Mouse (Mus musculus) CH12.LX (cell line): ENCODE measurements at regions not wholly inside any gene's neighbourhood (a gene's known extent, or its start where the extent isn't known, plus 50 kb on each side); places are given as distances from the start of the nearest gene placed in this dataset.

ENCODE experiments used
- DNase-seq: peaks from one replicate; pipeline ENCODE4 v3.0.0-alpha.2; 2013; ENCODE audit errors: extremely low read depth
- H3K27ac ChIP-seq: 2 replicates; pipeline ENCODE4 v1.5.1; 2012; ENCODE audit warnings: low read depth, mild to moderate bottlenecking, control low read depth, moderate library complexity; ENCODE audit not compliant: insufficient read depth
- H3K27me3 ChIP-seq: replicated peaks from 2 replicates; pipeline ENCODE3; 2012; ENCODE audit warnings: inconsistent platforms
- H3K36me3 ChIP-seq, 2 experiments: replicated peaks in 1 of 2; 2 replicates each; pipeline versions ENCODE3 to v1.6.1; 2012; ENCODE audit warnings: inconsistent platforms in 1 of 2, low read length in 1 of 2, mild to moderate bottlenecking in 1 of 2, mixed read lengths in 1 of 2, moderate library complexity in 1 of 2; ENCODE audit not compliant: control insufficient read depth in 1 of 2, insufficient read depth in 1 of 2
- H3K4me1 ChIP-seq, 2 experiments: 2 replicates each; pipeline ENCODE4 v1.6.1; 2012; ENCODE audit warnings: inconsistent platforms in 1 of 2, moderate library complexity in 1 of 2; ENCODE audit not compliant: insufficient read depth in 2 of 2, control insufficient read depth in 1 of 2
- H3K4me2 ChIP-seq: 2 replicates; pipeline ENCODE4 v1.6.1; 2012; ENCODE audit warnings: low read depth, mild to moderate bottlenecking, control low read depth; ENCODE audit not compliant: poor library complexity, insufficient read depth, severe bottlenecking
- H3K4me3 ChIP-seq, 3 experiments: fragments of 150-350 bp in 1 of 3; sonication (generic) in 1 of 3; replicated peaks in 1 of 3; 2 replicates each; pipeline versions ENCODE3 to v1.5.1; 2011 to 2012; ENCODE audit warnings: low read depth in 2 of 3, low read length in 2 of 3, mild to moderate bottlenecking in 2 of 3, moderate library complexity in 2 of 3, control low read depth in 1 of 3, improper control_type of control experiment in 1 of 3, inconsistent platforms in 1 of 3, mixed read lengths in 1 of 3; ENCODE audit not compliant: poor library complexity in 1 of 3
- H3K79me2 ChIP-seq: replicated peaks from 2 replicates; pipeline ENCODE4 v1.6.1; 2012; ENCODE audit warnings: mild to moderate bottlenecking, moderate library complexity; ENCODE audit not compliant: control insufficient read depth, poor library complexity, insufficient read depth, severe bottlenecking; ENCODE audit errors: extremely low read depth
- H3K9ac ChIP-seq: 2 replicates; pipeline ENCODE4 v1.6.1; 2012; ENCODE audit warnings: low read depth, mild to moderate bottlenecking, control low read depth, moderate library complexity; ENCODE audit not compliant: insufficient read depth
- H3K9me3 ChIP-seq: replicated peaks from 2 replicates; pipeline ENCODE3; 2012; ENCODE audit warnings: low read length, inconsistent platforms, mixed read lengths
- ELF1 ChIP-seq: IDR thresholded peaks from 2 replicates; pipeline ENCODE4 v1.6.1; 2014; ENCODE audit warnings: low read depth, mild to moderate bottlenecking, inconsistent platforms, low read length, improper control_type of control experiment
- ETS1 ChIP-seq: conservative IDR thresholded peaks from 2 replicates; pipeline ENCODE4 v1.6.1; 2012; ENCODE audit warnings: low read depth, mild to moderate bottlenecking, inconsistent platforms, low read length, improper control_type of control experiment, moderate library complexity
- HCFC1 ChIP-seq: IDR thresholded peaks from 2 replicates; pipeline ENCODE4 v1.6.1; 2012; ENCODE audit warnings: low read depth, mild to moderate bottlenecking, inconsistent platforms, low read length, improper control_type of control experiment
- MAFK ChIP-seq: IDR thresholded peaks from 2 replicates; pipeline ENCODE4 v1.6.1; 2011; ENCODE audit warnings: low read length, improper control_type of control experiment; ENCODE audit not compliant: insufficient replicate concordance
- MAX ChIP-seq: IDR thresholded peaks from 2 replicates; pipeline ENCODE4 v1.6.1; 2011; ENCODE audit warnings: low read length, improper control_type of control experiment
- MAZ ChIP-seq: IDR thresholded peaks from 2 replicates; pipeline ENCODE4 v1.6.1; 2012; ENCODE audit warnings: low read depth, mild to moderate bottlenecking, inconsistent platforms, low read length, improper control_type of control experiment, moderate library complexity
- MEF2A ChIP-seq: IDR thresholded peaks from 2 replicates; pipeline ENCODE4 v1.6.1; 2014; ENCODE audit warnings: low read depth, mild to moderate bottlenecking, inconsistent platforms, low read length, improper control_type of control experiment, borderline replicate concordance
- MXI1 ChIP-seq: IDR thresholded peaks from 2 replicates; pipeline ENCODE4 v1.6.1; 2011; ENCODE audit warnings: mild to moderate bottlenecking, low read depth, low read length, improper control_type of control experiment
- NELFE ChIP-seq: IDR thresholded peaks from 2 replicates; pipeline ENCODE4 v1.6.1; 2011; ENCODE audit warnings: low read depth, low read length, improper control_type of control experiment
- POLR2AphosphoS2 ChIP-seq: IDR thresholded peaks from 2 replicates; pipeline ENCODE4 v1.6.1; 2011; ENCODE audit warnings: low read depth, low read length, improper control_type of control experiment
- RCOR1 ChIP-seq: conservative IDR thresholded peaks from 2 replicates; pipeline ENCODE4 v1.6.1; 2012; ENCODE audit warnings: low read depth, mild to moderate bottlenecking, inconsistent platforms, low read length, improper control_type of control experiment
- SIN3A ChIP-seq: IDR thresholded peaks from 2 replicates; pipeline ENCODE4 v1.6.1; 2012; ENCODE audit warnings: low read length, improper control_type of control experiment, inconsistent platforms
- SMC3 ChIP-seq: IDR thresholded peaks from 2 replicates; pipeline ENCODE4 v1.6.1; 2011; ENCODE audit warnings: low read depth, low read length, improper control_type of control experiment
- TBP ChIP-seq: conservative IDR thresholded peaks from 2 replicates; pipeline ENCODE4 v1.6.1; 2011; ENCODE audit warnings: low read depth, low read length, improper control_type of control experiment
- USF1 ChIP-seq: IDR thresholded peaks from 2 replicates; pipeline ENCODE4 v1.6.1; 2014; ENCODE audit warnings: low read depth, mild to moderate bottlenecking, inconsistent platforms, low read length, improper control_type of control experiment
- ZC3H11A ChIP-seq: IDR thresholded peaks from 2 replicates; pipeline ENCODE4 v1.6.1; 2012; ENCODE audit warnings: low read depth, mild to moderate bottlenecking, inconsistent platforms, low read length, improper control_type of control experiment
- dilution Hi-C: fragments of 300-500 bp; cut with MboI; formaldehyde crosslinking; loops from 2 replicates; pipeline ENCODE4 v1.14.3; 2020; ENCODE audit warnings: low sequenced_read_pairs; ENCODE audit not compliant: extremely low pct_unique_long_range_greater_than_20kb, extremely low pct_ligation_motif_present
- in situ Hi-C: fragments of 300-500 bp; cut with MboI; formaldehyde crosslinking; loops from 3 replicates; pipeline ENCODE4 v1.14.3; 2019; ENCODE audit warnings: low sequenced_read_pairs, low pct_ligation_motif_present, low pct_unique_long_range_greater_than_20kb, mixed read lengths

DNA sequence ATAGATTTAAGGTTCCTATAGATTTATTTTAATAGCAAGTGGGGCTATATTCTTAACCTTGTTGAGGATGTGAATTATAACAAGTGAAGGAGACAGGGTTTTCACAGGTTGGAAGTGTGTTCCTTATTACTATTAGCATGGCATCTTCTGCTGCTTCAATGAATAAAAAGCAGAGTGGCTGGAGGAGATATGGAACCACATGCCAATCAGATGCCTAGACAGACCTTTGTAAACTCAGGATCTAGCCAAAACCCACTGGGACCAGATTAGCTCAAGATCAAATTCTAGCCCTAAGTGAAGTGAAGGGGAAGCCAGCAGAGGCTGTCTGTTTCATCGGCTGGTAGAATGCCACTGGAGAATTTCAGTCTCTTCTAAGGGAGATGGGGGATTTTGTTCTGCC lies 77.8 kb upstream of the Bmp2 start:
- Histone ChIP-seq H3K27me3 (no peaks in the 10 kb centered on the region), H3K9me3 (peaks cover 6% of the 10 kb centered on the region), H3K4me3 (no peak overlapping the region), H3K27ac (no peak overlapping the region), H3K9ac (no peak overlapping the region), H3K4me1 (no peaks in the 10 kb centered on the region; a peak in 1 of 4 replicates), H3K79me2 (no peaks in the 10 kb centered on the region), H3K36me3 (no peaks in the 10 kb centered on the region), H3K4me2 (no peak overlapping the region)
- dilution Hi-C loops = no loop called here
- no peak for DNase-seq
- in situ Hi-C loops = no loop called here
- no peak for TF ChIP-seq MAFK
- no peak for TF ChIP-seq HCFC1
- no peak for TF ChIP-seq MAX
- no peak for TF ChIP-seq ZC3H11A
- TF ChIP-seq TBP = no peak
- TF ChIP-seq ETS1 = no peak
- TF ChIP-seq MAZ = no peak
- no peak for TF ChIP-seq MEF2A
- no peak for TF ChIP-seq SIN3A
- TF ChIP-seq NELFE = no peak
- no peak for TF ChIP-seq MXI1
- TF ChIP-seq POLR2AphosphoS2 = no peak
- TF ChIP-seq USF1 = no peak

DNA sequence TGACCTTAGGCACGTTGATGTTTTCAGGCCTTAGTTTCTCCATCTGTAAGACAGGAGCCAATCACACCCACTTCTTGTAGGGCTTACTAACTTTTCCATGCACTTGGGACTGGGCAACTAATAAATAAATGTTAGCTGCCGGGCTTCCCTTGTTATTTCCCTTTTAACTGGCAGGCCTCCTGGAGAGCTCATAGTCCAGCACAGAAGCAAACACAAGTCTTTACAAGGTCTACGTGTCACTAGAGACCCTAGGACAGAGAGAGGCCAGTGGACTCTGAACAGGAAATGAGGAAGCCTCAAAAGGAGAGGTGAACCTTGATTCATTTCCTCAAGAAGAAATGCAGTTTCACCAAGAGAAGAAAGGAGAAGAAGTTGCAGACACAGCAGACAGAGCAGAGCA lies 71.1 kb upstream of the Bmp2 start:
- no peaks in the 10 kb centered on the region; a peak in 1 of 4 replicates for H3K4me1 ChIP-seq
- H3K79me2 ChIP-seq = no peaks in the 10 kb centered on the region
- no peak overlapping the region for H3K9ac ChIP-seq
- in situ Hi-C loops = no loop called here
- no peak for DNase-seq
- H3K4me3 ChIP-seq = no peak overlapping the region
- H3K36me3 ChIP-seq = no peaks in the 10 kb centered on the region
- dilution Hi-C loops = no loop called here
- no peak overlapping the region for H3K27ac ChIP-seq
- no peaks in the 10 kb centered on the region for H3K27me3 ChIP-seq
- no peak overlapping the region for H3K4me2 ChIP-seq
- peaks cover 20% of the 10 kb centered on the region for H3K9me3 ChIP-seq
- TF ChIP-seq ELF1 = no peak
- TF ChIP-seq, all 38 proteins: peak for 0

DNA sequence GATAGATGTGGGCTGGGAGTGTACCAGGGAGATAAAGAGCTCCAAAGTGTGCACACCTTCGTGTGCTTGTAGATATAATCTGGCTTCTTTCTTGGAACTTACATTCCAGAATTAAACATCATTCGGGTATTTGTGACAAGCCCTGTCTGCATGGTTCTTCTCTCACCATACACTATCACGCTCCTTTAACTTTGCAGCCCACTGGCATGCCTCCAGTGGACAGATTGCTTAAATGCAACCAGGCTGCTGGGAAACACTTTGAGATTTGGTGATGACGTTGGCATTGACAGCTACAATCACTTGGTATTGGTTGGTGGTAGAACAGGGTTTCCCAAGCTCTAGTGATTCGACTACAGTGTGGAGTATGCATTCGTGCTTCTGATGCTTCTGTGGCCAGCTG lies 70.7 kb upstream of the Bmp2 start:
- H3K9ac ChIP-seq = no peak overlapping the region
- dilution Hi-C loops (no loop called here), in situ Hi-C loops (no loop called here)
- DNase-seq = no peak
- H3K79me2 ChIP-seq = no peaks in the 10 kb centered on the region
- no peak overlapping the region for H3K4me2 ChIP-seq
- no peak overlapping the region for H3K27ac ChIP-seq
- H3K4me1 ChIP-seq = no peaks in the 10 kb centered on the region; a peak in 1 of 4 replicates
- H3K9me3 ChIP-seq = peaks cover 20% of the 10 kb centered on the region
- no peaks in the 10 kb centered on the region for H3K27me3 ChIP-seq
- H3K36me3 ChIP-seq = no peaks in the 10 kb centered on the region
- TF ChIP-seq MAFK (no peak), MAZ (no peak), SMC3 (no peak), RCOR1 (no peak)
- H3K4me3 ChIP-seq = no peak overlapping the region
